Mouse (Mus musculus) ES-Bruce4 (cell line): Measurements from ENCODE around the gene Cenps.

ENCODE experiments used
- CTCF ChIP-seq: IDR thresholded peaks from one replicate; pipeline ENCODE4 v1.8.1; 2011; ENCODE audit warnings: low read depth, low read length
- EP300 ChIP-seq: IDR thresholded peaks from 2 replicates; pipeline ENCODE4 v1.6.1; 2011; ENCODE audit warnings: low read depth, low read length; ENCODE audit not compliant: insufficient read depth
- POLR2A ChIP-seq: IDR thresholded peaks from one replicate; pipeline ENCODE4 v1.8.1; 2011; ENCODE audit warnings: low read length; ENCODE audit not compliant: insufficient read depth

DNA sequence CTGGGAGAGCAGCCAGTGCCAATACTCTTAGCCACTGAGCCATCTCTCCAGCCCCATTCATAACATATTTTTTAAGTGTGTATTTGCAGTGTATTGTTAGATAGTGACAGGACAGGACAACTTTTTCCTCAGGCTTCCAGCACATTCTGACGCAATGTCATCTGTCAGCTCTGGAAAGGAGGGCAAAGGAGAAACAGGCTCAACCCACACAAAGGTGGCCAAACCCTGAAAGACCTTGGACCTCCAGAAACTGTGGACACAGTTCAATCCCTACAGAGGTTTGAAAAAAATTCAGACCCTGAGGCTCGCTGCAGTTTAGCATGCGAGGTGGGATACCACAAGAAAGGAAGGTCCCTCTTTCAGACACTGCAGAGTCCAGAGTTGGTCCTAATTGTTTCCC is 39.5 kb downstream of the Cenps start:
- TF ChIP-seq CTCF (no peak), EP300 (no peak), POLR2A (no peak)
